Mouse (Mus musculus) neural tube, embryonic 13.5 days (tissue): ENCODE data around the gene Gm42674. TPM values are rescaled to one million over a fixed set of nuclear protein-coding genes. Genes with fewer than 3 reads are reported as not detected.

Experiments used
- ATAC-seq: fragments of 200-750 bp; cut with Nextera tagmentation; 2 replicates; pipeline ENCODE4 v1.8.0; 2017; ENCODE audit warnings: low read depth, mild to moderate bottlenecking, moderate TSS enrichment, moderate library complexity
- H3K27ac ChIP-seq: fragments of 300-500 bp; sonication (generic); replicated peaks from 2 replicates; pipeline ENCODE4 v1.5.1; 2015; ENCODE audit warnings: moderate library complexity, mild to moderate bottlenecking, inconsistent platforms
- H3K27me3 ChIP-seq: fragments of 300-500 bp; sonication (generic); 2 replicates; pipeline ENCODE4 v1.6.1; 2015; ENCODE audit warnings: mild to moderate bottlenecking, inconsistent platforms
- H3K36me3 ChIP-seq: fragments of 300-500 bp; sonication (generic); 2 replicates; pipeline ENCODE4 v1.6.1; 2015; ENCODE audit warnings: mild to moderate bottlenecking, inconsistent platforms
- H3K4me1 ChIP-seq: fragments of 300-500 bp; sonication (generic); replicated peaks from 2 replicates; pipeline ENCODE4 v1.6.1; 2015; ENCODE audit warnings: inconsistent platforms
- H3K4me2 ChIP-seq: fragments of 300-500 bp; sonication (generic); 2 replicates; pipeline ENCODE4 v1.6.1; 2015; ENCODE audit warnings: inconsistent platforms, mild to moderate bottlenecking, moderate library complexity
- H3K4me3 ChIP-seq: fragments of 300-500 bp; sonication (generic); 2 replicates; pipeline ENCODE4 v1.5.1; 2015; ENCODE audit warnings: mild to moderate bottlenecking, inconsistent platforms
- H3K9ac ChIP-seq: fragments of 300-500 bp; sonication (generic); 2 replicates; pipeline ENCODE4 v1.6.1; 2015; ENCODE audit warnings: moderate library complexity, mild to moderate bottlenecking, inconsistent platforms
- H3K9me3 ChIP-seq: fragments of 300-500 bp; sonication (generic); 2 replicates; pipeline ENCODE4 v1.6.1; 2016; ENCODE audit warnings: inconsistent platforms
- WGBS: fragments of 180-500 bp; shearing (Covaris S2); methylation state at CpG from one replicate; pipeline ENCODE4 v1.1.7; 2015; 5-methylcytosine and 5-hydroxymethylcytosine counted together
- polyA plus RNA-seq: library from polyadenylated mRNA; unstranded; fragments of >200 nt; fragmentation: Nextera tagmentation; extraction: Ambion mirVana; gene quantifications from 2 replicates; pipeline ENCODE4 v1.2.1, GENCODE M21; 2015

The Gm42674 gene
- polyA plus RNA-seq, 1 experiment from 2014 or later, result not detected

GRCm38 (mm10) chr3:90627366-90627765 is 25.7 kb downstream of the Gm42674 start:
- H3K9me3 ChIP-seq, result no peaks in the 10 kb centered on the region
- no peak overlapping the region for H3K9ac ChIP-seq
- 92% methylated on average over 5 of the region's 5 CpGs for whole genome bisulfite sequencing
- H3K27ac ChIP-seq, result no peak overlapping the region
- no peak overlapping the region for H3K4me2 ChIP-seq
- no peaks in the 10 kb centered on the region for H3K27me3 ChIP-seq
- ATAC-seq, result no peak
- H3K4me1 ChIP-seq, result peaks cover 18% of the 10 kb centered on the region
- no peak overlapping the region for H3K4me3 ChIP-seq
- H3K36me3 ChIP-seq, result no peaks in the 10 kb centered on the region

- no peaks in the 10 kb centered on the region for H3K9me3 ChIP-seq
- no peak overlapping the region for H3K9ac ChIP-seq
- 60% methylated on average over 4 of the region's 4 CpGs for WGBS
- H3K4me3 ChIP-seq, result no peak overlapping the region
- H3K4me1 ChIP-seq, result peaks cover 18% of the 10 kb centered on the region
- no peak overlapping the region for H3K27ac ChIP-seq
- no peak for ATAC-seq
- no peak overlapping the region for H3K4me2 ChIP-seq
- no peaks in the 10 kb centered on the region for H3K36me3 ChIP-seq
- no peaks in the 10 kb centered on the region for H3K27me3 ChIP-seq
These were observed 26.1 kb downstream of the Gm42674 start for GRCm38 (mm10) chr3:90627807-90628206.

- Histone ChIP-seq H3K27me3 (no peaks in the 10 kb centered on the region), H3K36me3 (no peaks in the 10 kb centered on the region), H3K4me2 (no peak overlapping the region), H3K9ac (no peak overlapping the region), H3K9me3 (no peaks in the 10 kb centered on the region), H3K27ac (no peak overlapping the region), H3K4me1 (peaks cover 4% of the 10 kb centered on the region; the same call in 1 of the 2 replicates), H3K4me3 (no peak overlapping the region)
- 72% methylated on average over 2 of the region's 2 CpGs for WGBS
- ATAC-seq, result no peak
These were observed 27.6 kb downstream of the Gm42674 start for GRCm38 (mm10) chr3:90629298-90629697.

GRCm38 (mm10) chr3:90631984-90632383 is 30.3 kb downstream of the Gm42674 start:
- Histone ChIP-seq H3K9ac (no peak overlapping the region), H3K4me3 (no peak overlapping the region), H3K4me1 (no peaks in the 10 kb centered on the region), H3K36me3 (no peaks in the 10 kb centered on the region), H3K27ac (no peak overlapping the region), H3K27me3 (no peaks in the 10 kb centered on the region), H3K9me3 (no peaks in the 10 kb centered on the region), H3K4me2 (no peak overlapping the region)
- no peak for ATAC-seq
- WGBS, result 83% methylated on average over 2 of the region's 2 CpGs

- no peak overlapping the region for H3K9ac ChIP-seq
- no peaks in the 10 kb centered on the region for H3K4me1 ChIP-seq
- WGBS, result 71% methylated on average over 1 of the region's 1 CpGs
- H3K4me2 ChIP-seq, result no peak overlapping the region
- H3K4me3 ChIP-seq, result no peak overlapping the region
- H3K36me3 ChIP-seq, result no peaks in the 10 kb centered on the region
- ATAC-seq, result no peak
- H3K9me3 ChIP-seq, result no peaks in the 10 kb centered on the region
- no peak overlapping the region for H3K27ac ChIP-seq
- no peaks in the 10 kb centered on the region for H3K27me3 ChIP-seq
These were observed 37.0 kb downstream of the Gm42674 start for GRCm38 (mm10) chr3:90638511-90639275.

GRCm38 (mm10) chr3:90639511-90640154 is 37.9 kb downstream of the Gm42674 start:
- Histone ChIP-seq H3K27me3 (no peaks in the 10 kb centered on the region), H3K9ac (no peak overlapping the region), H3K4me3 (no peak overlapping the region), H3K9me3 (no peaks in the 10 kb centered on the region), H3K4me2 (no peak overlapping the region), H3K36me3 (no peaks in the 10 kb centered on the region), H3K4me1 (no peaks in the 10 kb centered on the region), H3K27ac (no peak overlapping the region)
- 54% methylated on average over 7 of the region's 7 CpGs for WGBS
- no peak for ATAC-seq

GRCm38 (mm10) chr3:90640981-90641380 is 39.3 kb downstream of the Gm42674 start:
- H3K27ac ChIP-seq, result no peak overlapping the region
- no peak overlapping the region for H3K9ac ChIP-seq
- no peak overlapping the region for H3K4me3 ChIP-seq
- H3K4me1 ChIP-seq, result no peaks in the 10 kb centered on the region
- ATAC-seq, result no peak
- no peak overlapping the region for H3K4me2 ChIP-seq
- 87% methylated on average over 7 of the region's 7 CpGs for WGBS
- H3K9me3 ChIP-seq, result no peaks in the 10 kb centered on the region
- no peaks in the 10 kb centered on the region for H3K27me3 ChIP-seq
- H3K36me3 ChIP-seq, result no peaks in the 10 kb centered on the region

- H3K9me3 ChIP-seq, result no peaks in the 10 kb centered on the region
- H3K27ac ChIP-seq, result no peak overlapping the region
- no peaks in the 10 kb centered on the region for H3K36me3 ChIP-seq
- ATAC-seq, result no peak
- 54% methylated on average over 3 of the region's 3 CpGs for WGBS
- H3K4me1 ChIP-seq, result no peaks in the 10 kb centered on the region
- H3K4me2 ChIP-seq, result no peak overlapping the region
- no peak overlapping the region for H3K9ac ChIP-seq
- H3K4me3 ChIP-seq, result no peak overlapping the region
- H3K27me3 ChIP-seq, result no peaks in the 10 kb centered on the region
These were observed 42.5 kb downstream of the Gm42674 start for GRCm38 (mm10) chr3:90644220-90644619.

- H3K36me3 ChIP-seq, result no peaks in the 10 kb centered on the region
- no peaks in the 10 kb centered on the region for H3K4me1 ChIP-seq
- WGBS, result 82% methylated on average over 1 of the region's 1 CpGs
- no peak for ATAC-seq
- H3K9ac ChIP-seq, result no peak overlapping the region
- H3K4me2 ChIP-seq, result no peak overlapping the region
- H3K27me3 ChIP-seq, result no peaks in the 10 kb centered on the region
- H3K27ac ChIP-seq, result no peak overlapping the region
- H3K4me3 ChIP-seq, result no peak overlapping the region
- H3K9me3 ChIP-seq, result no peaks in the 10 kb centered on the region
These were observed 45.6 kb downstream of the Gm42674 start for GRCm38 (mm10) chr3:90647291-90647690.

- Histone ChIP-seq H3K27me3 (no peaks in the 10 kb centered on the region), H3K4me1 (no peaks in the 10 kb centered on the region), H3K9me3 (no peaks in the 10 kb centered on the region), H3K4me3 (no peak overlapping the region), H3K9ac (no peak overlapping the region), H3K36me3 (no peaks in the 10 kb centered on the region), H3K4me2 (no peak overlapping the region), H3K27ac (no peak overlapping the region)
- ATAC-seq, result no peak
These were observed 47.3 kb downstream of the Gm42674 start for GRCm38 (mm10) chr3:90648981-90649380.

- no peak for ATAC-seq
- no peaks in the 10 kb centered on the region for H3K9me3 ChIP-seq
- no peaks in the 10 kb centered on the region for H3K36me3 ChIP-seq
- H3K4me2 ChIP-seq, result no peak overlapping the region
- H3K4me3 ChIP-seq, result no peak overlapping the region
- H3K4me1 ChIP-seq, result no peaks in the 10 kb centered on the region
- H3K27ac ChIP-seq, result no peak overlapping the region
- no peak overlapping the region for H3K9ac ChIP-seq
- H3K27me3 ChIP-seq, result no peaks in the 10 kb centered on the region
- WGBS, result 85% methylated on average over 2 of the region's 2 CpGs
These were observed 48.1 kb downstream of the Gm42674 start for GRCm38 (mm10) chr3:90649832-90650231.

- Histone ChIP-seq H3K4me2 (no peak overlapping the region), H3K9me3 (no peaks in the 10 kb centered on the region), H3K4me3 (no peak overlapping the region), H3K9ac (no peak overlapping the region), H3K4me1 (no peaks in the 10 kb centered on the region), H3K36me3 (no peaks in the 10 kb centered on the region), H3K27me3 (no peaks in the 10 kb centered on the region), H3K27ac (no peak overlapping the region)
- peak; percentile 82 for ATAC-seq
- whole genome bisulfite sequencing, result 38% methylated on average over 5 of the region's 5 CpGs
These were observed 51.3 kb downstream of the Gm42674 start for GRCm38 (mm10) chr3:90652878-90653508.
